Comparison of ENCODE assay signal across 34 mouse cellular contexts in genomic region chr13:24867789-24868188, GRCm38 (mm10). TPM values are rescaled to one million over a fixed set of nuclear protein-coding genes. Genes with fewer than 3 reads are reported as not detected.
DNase-seq lines count a peak whose midpoint lies in the region; ATAC-seq lines count a peak whose summit lies in the region.
"Had no signal": no experiment of that assay in that cellular context is flagged by ENCODE, and none has a peak within 500 bp of the region (broad histone marks: within the 10 kb centered on the region; RNA-seq: fewer than 3 reads in every experiment).

No protein-coding gene starts in this region.

- H3K36me3 ChIP-seq in heart, embryonic 12.5 days, result no peaks in the 10 kb centered on the region
- H3K36me3 ChIP-seq in kidney, embryonic 16.5 days (ENCODE audit: insufficient read depth, low read length), result no peaks in the 10 kb centered on the region
- H3K36me3 ChIP-seq: embryonic facial prominence, embryonic 10.5 days; embryonic facial prominence, embryonic 13.5 days; forebrain, embryonic 10.5 days; G1E; heart, embryonic 15.5 days; hindbrain, embryonic 10.5 days had no signal

- no peak overlapping the region for H3K4me2 ChIP-seq in heart, embryonic 12.5 days
- H3K4me2 ChIP-seq in kidney, embryonic 16.5 days (replicated peaks; ENCODE audit: low read depth, low read length), result no peak overlapping the region
- H3K4me2 ChIP-seq: embryonic facial prominence, embryonic 13.5 days; forebrain, embryonic 13.5 days; heart, embryonic 11.5 days; heart, embryonic 15.5 days; hindbrain, embryonic 13.5 days had no signal

- no peak overlapping the region for H3K27ac ChIP-seq in heart, embryonic 12.5 days (ENCODE audit: poor library complexity, severe bottlenecking)
- H3K27ac ChIP-seq in kidney, embryonic 16.5 days (ENCODE audit: low read length), result peak overlapping the region; percentile 66
- H3K27ac ChIP-seq: embryonic facial prominence, embryonic 10.5 days; embryonic facial prominence, embryonic 13.5 days; forebrain, embryonic 10.5 days; forebrain, embryonic 13.5 days; heart, embryonic 15.5 days; hindbrain, embryonic 10.5 days; hindbrain, embryonic 13.5 days had no signal

- DNase-seq in heart, adult 11 months, result peak; percentile 66
- DNase-seq in kidney, adult 18-20 months, result no peak
- DNase-seq in ES-CJ7 (ENCODE audit: low read depth, low spot score), result peak; percentile 46
- peak; percentile 11 for DNase-seq in induced T-regulatory cell, adult 2 months (ENCODE audit: low read depth)
- DNase-seq: adrenal gland, adult 8-10 months; adrenal gland, postnatal 25 days; cerebellum, adult 11-12 months; cerebellum, adult 8-10 months; cerebellum, postnatal 10 days; cerebellum, postnatal 36 days; embryo, embryonic 11 days; gastrocnemius, postnatal 10 days; gastrocnemius, postnatal 36 days; heart, postnatal 10 days; heart, postnatal 36 days had no signal

- H3K27me3 ChIP-seq in heart, embryonic 12.5 days (replicated peaks), result no peaks in the 10 kb centered on the region
- no peaks in the 10 kb centered on the region for H3K27me3 ChIP-seq in kidney, embryonic 16.5 days (ENCODE audit: insufficient read depth, low read length)
- H3K27me3 ChIP-seq: embryonic facial prominence, embryonic 13.5 days; forebrain, embryonic 13.5 days; heart, embryonic 15.5 days; hindbrain, embryonic 13.5 days; Patski had no signal

- no peaks in the 10 kb centered on the region for H3K9me3 ChIP-seq in heart, embryonic 12.5 days (replicated peaks)
- no peaks in the 10 kb centered on the region for H3K9me3 ChIP-seq in kidney, embryonic 16.5 days (ENCODE audit: low read length)
- H3K9me3 ChIP-seq: embryonic facial prominence, embryonic 10.5 days; embryonic facial prominence, embryonic 13.5 days; forebrain, embryonic 10.5 days; forebrain, embryonic 13.5 days; G1E; heart, embryonic 15.5 days; hindbrain, embryonic 10.5 days; hindbrain, embryonic 13.5 days had no signal

- no peak overlapping the region for H3K9ac ChIP-seq in heart, embryonic 12.5 days
- H3K9ac ChIP-seq in kidney, embryonic 16.5 days (replicated peaks; ENCODE audit: low read length), result no peak overlapping the region
- H3K9ac ChIP-seq: embryonic facial prominence, embryonic 13.5 days; forebrain, embryonic 13.5 days; heart, embryonic 15.5 days; hindbrain, embryonic 13.5 days had no signal

- no peak for ATAC-seq in heart, embryonic 12.5 days (ENCODE audit: insufficient number of reproducible peaks, low FRiP score)
- ATAC-seq in kidney, embryonic 16.5 days (ENCODE audit: low FRiP score, low TSS enrichment), result no peak
- no peak for ATAC-seq in erythroid progenitor cell, adult 5-6 weeks (replicated peaks; ENCODE audit: low FRiP score, poor library complexity, severe bottlenecking)
- ATAC-seq: forebrain, embryonic 13.5 days; forebrain, embryonic 16.5 days; hindbrain, embryonic 16.5 days; Patski had no signal

- H3K4me3 ChIP-seq in heart, embryonic 12.5 days, result no peak overlapping the region
- no peak overlapping the region for H3K4me3 ChIP-seq in kidney, embryonic 16.5 days (ENCODE audit: low read length)
- H3K4me3 ChIP-seq: embryonic facial prominence, embryonic 10.5 days; embryonic facial prominence, embryonic 13.5 days; erythroblast, embryonic 14.5 days; forebrain, embryonic 10.5 days; forebrain, embryonic 13.5 days; heart, embryonic 15.5 days; hindbrain, embryonic 10.5 days; hindbrain, embryonic 13.5 days had no signal

- no peaks in the 10 kb centered on the region for H3K4me1 ChIP-seq in heart, embryonic 12.5 days (replicated peaks)
- H3K4me1 ChIP-seq in kidney, embryonic 16.5 days (ENCODE audit: insufficient read depth, low read length), result peaks cover 16% of the 10 kb centered on the region
- H3K4me1 ChIP-seq: embryonic facial prominence, embryonic 13.5 days; forebrain, embryonic 10.5 days; forebrain, embryonic 13.5 days; heart, embryonic 15.5 days; hindbrain, embryonic 13.5 days had no signal

- 86% methylated on average over 10 of the region's 10 CpGs for WGBS in heart, embryonic 12.5 days
- WGBS in kidney, embryonic 16.5 days, result 66% methylated on average over 10 of the region's 10 CpGs

RNA-seq across cellular contexts. Expression of gene D130043K22Rik, which starts 22.9 kb away (rescaled TPM):
- polyA plus RNA-seq in heart, embryonic 12.5 days (2016; fragmentation: Nextera tagmentation; extraction: Ambion mirVana), result 0.28 TPM in 1 of 2 replicates, not detected in the other
- polyA plus RNA-seq in kidney, embryonic 16.5 days (2015; fragmentation: Nextera tagmentation; extraction: Ambion mirVana), result 0.76 and 1.4 TPM in 2 replicates
- not detected in 2 replicates for total RNA-seq in erythroid progenitor cell, adult 5-6 weeks (2015; ENCODE audit: low replicate concordance)
- not detected in 2 replicates for total RNA-seq in erythroid progenitor cell, adult 5-6 weeks (2017; ENCODE audit: low replicate concordance)
- total RNA-seq: gastrocnemius, adult 18-20 months; gastrocnemius, postnatal 36 days; granulocyte monocyte progenitor cell, adult 5-6 weeks; heart, adult 8-10 months; heart, postnatal 10 days; heart, postnatal 36 days had no signal
- polyA plus RNA-seq: erythroblast, embryonic 14.5 days; G1E; heart, embryonic 11.5 days had no signal

RNA-seq across cellular contexts. Expression of gene Tdp2, which starts 36.3 kb away (rescaled TPM):
- polyA plus RNA-seq in heart, embryonic 12.5 days (2016; fragmentation: Nextera tagmentation; extraction: Ambion mirVana), result 38.5 and 38.9 TPM in 2 replicates
- polyA plus RNA-seq in kidney, embryonic 16.5 days (2015; fragmentation: Nextera tagmentation; extraction: Ambion mirVana), result 62.1 and 62.5 TPM in 2 replicates
- total RNA-seq in erythroid progenitor cell, adult 5-6 weeks (2015; ENCODE audit: low replicate concordance), result 40.0 and 51.6 TPM in 2 replicates
- 22.4 and 54.9 TPM in 2 replicates for total RNA-seq in erythroid progenitor cell, adult 5-6 weeks (2017; ENCODE audit: low replicate concordance)

RNA-seq across cellular contexts. Expression of gene Acot13, which starts 36.4 kb away (rescaled TPM):
- polyA plus RNA-seq in heart, embryonic 12.5 days (2016; fragmentation: Nextera tagmentation; extraction: Ambion mirVana), result 187 and 195 TPM in 2 replicates
- polyA plus RNA-seq in kidney, embryonic 16.5 days (2015; fragmentation: Nextera tagmentation; extraction: Ambion mirVana), result 112 and 121 TPM in 2 replicates
- 18.0 and 24.1 TPM in 2 replicates for total RNA-seq in erythroid progenitor cell, adult 5-6 weeks (2015; ENCODE audit: low replicate concordance)
- 22.7 and 26.2 TPM in 2 replicates for total RNA-seq in erythroid progenitor cell, adult 5-6 weeks (2017; ENCODE audit: low replicate concordance)
